Mouse (Mus musculus): Measurements from ENCODE around the gene Atxn1. TPM values are rescaled to one million over a fixed set of nuclear protein-coding genes. Genes with fewer than 3 reads are reported as not detected.

Gene Atxn1
- polyA plus RNA-seq, 1 experiment: 23.0 TPM

DNA sequence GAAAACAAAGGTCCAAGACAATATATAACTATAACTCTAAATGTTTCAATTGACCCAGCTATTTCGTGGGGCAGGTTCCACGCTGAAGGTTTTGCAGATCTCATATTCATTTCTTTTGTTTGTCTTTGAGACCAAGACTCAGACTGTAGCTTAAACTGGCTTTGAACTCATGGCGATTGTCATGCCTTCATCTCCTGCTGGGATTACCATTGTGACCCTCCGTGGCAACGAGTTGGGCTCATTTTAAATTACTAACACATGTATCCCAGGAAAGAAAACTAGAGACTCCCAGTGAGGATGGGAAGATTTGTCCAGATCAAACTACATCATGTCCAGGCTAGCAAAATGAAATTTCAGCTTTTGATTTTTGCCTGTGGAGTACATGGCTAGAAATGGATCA is 14.4 kb upstream of the Atxn1 start:
- TF ChIP-seq CTCF (IDR thresholded peaks at IDR 0.05; ENCODE audit: low read depth, low read length) (no peak), POLR2A (IDR thresholded peaks at IDR 0.05; ENCODE audit: borderline replicate concordance, low read depth, low read length) (no peak)
- peaks cover 17% of the 10 kb centered on the region for H3K4me1 ChIP-seq (ENCODE audit: control insufficient read depth, insufficient read depth, low read length)
- no peak overlapping the region for H3K27ac ChIP-seq (ENCODE audit: insufficient read depth, low read depth, low read length)
- H3K4me3 ChIP-seq (ENCODE audit: insufficient read depth, low read length): no peak overlapping the region

- Histone ChIP-seq H3K4me1 (ENCODE audit: control insufficient read depth, insufficient read depth, low read length) (peaks cover 31% of the 10 kb centered on the region), H3K4me3 (ENCODE audit: insufficient read depth, low read length) (no peak overlapping the region), H3K27ac (ENCODE audit: insufficient read depth, low read depth, low read length) (no peak overlapping the region)
- no peak for TF ChIP-seq POLR2A (IDR thresholded peaks at IDR 0.05; ENCODE audit: borderline replicate concordance, low read depth, low read length)
- TF ChIP-seq CTCF (IDR thresholded peaks at IDR 0.05; ENCODE audit: low read depth, low read length): peak; percentile 93
Measured at GRCm38 (mm10) chr13:45976894-45977293, 12.1 kb upstream of the Atxn1 start.

GRCm38 (mm10) chr13:45974651-45975050 is 9.8 kb upstream of the Atxn1 start:
- Histone ChIP-seq H3K4me3 (ENCODE audit: insufficient read depth, low read length) (no peak overlapping the region), H3K4me1 (ENCODE audit: control insufficient read depth, insufficient read depth, low read length) (peaks cover 42% of the 10 kb centered on the region), H3K27ac (ENCODE audit: insufficient read depth, low read depth, low read length) (peak overlapping the region; percentile 54)
- no peak for TF ChIP-seq POLR2A (IDR thresholded peaks at IDR 0.05; ENCODE audit: borderline replicate concordance, low read depth, low read length)

GRCm38 (mm10) chr13:45973972-45974490 is 9.2 kb upstream of the Atxn1 start:
- Histone ChIP-seq H3K4me3 (ENCODE audit: insufficient read depth, low read length) (no peak overlapping the region), H3K4me1 (ENCODE audit: control insufficient read depth, insufficient read depth, low read length) (peaks cover 42% of the 10 kb centered on the region), H3K27ac (ENCODE audit: insufficient read depth, low read depth, low read length) (peak overlapping the region; percentile 41)
- TF ChIP-seq POLR2A (IDR thresholded peaks at IDR 0.05; ENCODE audit: borderline replicate concordance, low read depth, low read length): no peak
- no peak for TF ChIP-seq CTCF (IDR thresholded peaks at IDR 0.05; ENCODE audit: low read depth, low read length)

GRCm38 (mm10) chr13:45970920-45971536 is 6.2 kb upstream of the Atxn1 start:
- Histone ChIP-seq H3K4me3 (ENCODE audit: insufficient read depth, low read length) (no peak overlapping the region), H3K27ac (ENCODE audit: insufficient read depth, low read depth, low read length) (no peak overlapping the region), H3K4me1 (ENCODE audit: control insufficient read depth, insufficient read depth, low read length) (peaks cover 42% of the 10 kb centered on the region)
- TF ChIP-seq POLR2A (IDR thresholded peaks at IDR 0.05; ENCODE audit: borderline replicate concordance, low read depth, low read length): no peak
- TF ChIP-seq CTCF (IDR thresholded peaks at IDR 0.05; ENCODE audit: low read depth, low read length): no peak

- TF ChIP-seq POLR2A (IDR thresholded peaks at IDR 0.05; ENCODE audit: borderline replicate concordance, low read depth, low read length): no peak
- TF ChIP-seq CTCF (IDR thresholded peaks at IDR 0.05; ENCODE audit: low read depth, low read length): no peak
- peaks cover 28% of the 10 kb centered on the region for H3K4me1 ChIP-seq (ENCODE audit: control insufficient read depth, insufficient read depth, low read length)
- H3K4me3 ChIP-seq (ENCODE audit: insufficient read depth, low read length): no peak overlapping the region
- H3K27ac ChIP-seq (ENCODE audit: insufficient read depth, low read depth, low read length): peak overlapping the region; percentile 64
Measured at GRCm38 (mm10) chr13:45968206-45968605, 3.4 kb upstream of the Atxn1 start.

GRCm38 (mm10) chr13:45967371-45967770 is 2.6 kb upstream of the Atxn1 start:
- H3K27ac ChIP-seq (ENCODE audit: insufficient read depth, low read depth, low read length): peak overlapping the region; percentile 1; the same call in 1 of the 2 replicates
- H3K4me3 ChIP-seq (ENCODE audit: insufficient read depth, low read length): no peak overlapping the region
- peaks cover 26% of the 10 kb centered on the region for H3K4me1 ChIP-seq (ENCODE audit: control insufficient read depth, insufficient read depth, low read length)
- no peak for TF ChIP-seq CTCF (IDR thresholded peaks at IDR 0.05; ENCODE audit: low read depth, low read length)
- TF ChIP-seq POLR2A (IDR thresholded peaks at IDR 0.05; ENCODE audit: borderline replicate concordance, low read depth, low read length): no peak

GRCm38 (mm10) chr13:45966586-45966985 is 1.8 kb upstream of the Atxn1 start:
- TF ChIP-seq POLR2A (IDR thresholded peaks at IDR 0.05; ENCODE audit: borderline replicate concordance, low read depth, low read length) (no peak), CTCF (IDR thresholded peaks at IDR 0.05; ENCODE audit: low read depth, low read length) (peak; percentile 33; the same call in 1 of the 2 replicates)
- Histone ChIP-seq H3K27ac (ENCODE audit: insufficient read depth, low read depth, low read length) (no peak overlapping the region), H3K4me3 (ENCODE audit: insufficient read depth, low read length) (peak overlapping the region; percentile 97; the same call in 1 of the 2 replicates), H3K4me1 (ENCODE audit: control insufficient read depth, insufficient read depth, low read length) (peaks cover 31% of the 10 kb centered on the region)

DNA sequence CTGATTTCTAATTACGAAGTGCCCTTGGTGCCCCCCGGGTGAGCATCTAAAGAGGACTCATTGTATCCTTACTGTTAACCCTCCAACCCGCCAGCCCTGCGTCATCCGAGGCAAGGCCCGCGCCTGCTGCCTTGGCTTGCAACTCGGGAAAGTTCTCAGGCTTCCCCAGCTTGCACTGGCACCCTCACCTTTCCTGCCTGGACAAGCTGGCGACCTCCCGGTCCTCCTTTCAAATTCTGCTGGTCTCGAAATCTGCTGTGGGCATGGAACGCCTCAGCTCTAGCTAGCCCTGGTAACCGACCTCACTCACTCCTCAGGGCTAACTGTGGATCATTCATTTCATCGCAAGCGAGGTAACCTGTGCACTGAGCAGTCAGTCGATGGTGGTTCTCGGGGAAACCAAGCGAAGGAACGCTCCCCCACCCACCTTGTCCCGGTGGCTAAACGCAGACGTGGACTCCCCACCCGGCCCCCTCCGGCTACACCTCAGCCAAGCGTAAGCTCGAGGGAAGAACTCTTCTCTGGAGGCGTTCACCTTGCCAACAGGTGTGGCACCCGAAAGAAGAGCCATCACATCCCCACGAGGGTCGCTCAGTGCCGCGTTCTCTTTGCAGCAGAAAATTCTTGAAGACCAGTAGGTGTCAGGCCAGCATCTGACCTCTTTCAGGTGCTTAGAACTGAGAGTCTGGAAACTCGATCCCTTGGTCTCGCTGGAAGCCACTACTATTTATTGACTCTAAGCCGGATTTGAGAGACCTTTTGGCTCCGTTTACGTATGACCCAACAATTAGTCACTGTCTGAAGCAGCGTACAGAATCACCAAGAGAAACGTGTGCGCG is 1.0 kb upstream of the Atxn1 start:
- Histone ChIP-seq H3K27ac (ENCODE audit: insufficient read depth, low read depth, low read length) (peak overlapping the region; percentile 82), H3K4me1 (ENCODE audit: control insufficient read depth, insufficient read depth, low read length) (peaks cover 28% of the 10 kb centered on the region), H3K4me3 (ENCODE audit: insufficient read depth, low read length) (peak overlapping the region; percentile 97)
- TF ChIP-seq POLR2A (IDR thresholded peaks at IDR 0.05; ENCODE audit: borderline replicate concordance, low read depth, low read length): no peak
- TF ChIP-seq CTCF (IDR thresholded peaks at IDR 0.05; ENCODE audit: low read depth, low read length): no peak
